Mouse (Mus musculus) small intestine, adult 2 months (tissue): ENCODE results near the gene Cry1. TPM values are rescaled to one million over a fixed set of nuclear protein-coding genes. Genes with fewer than 3 reads are reported as not detected.
A peak's percentile ranks its signal among the peaks of the same experiment; 100 is the strongest.

Experiments
- H3K27ac ChIP-seq: fragments of 200-500 bp; 2 replicates; pipeline ENCODE4 v1.5.1; 2012; ENCODE audit warnings: low read depth, low read length, control low read depth, inconsistent platforms; ENCODE audit not compliant: insufficient read depth
- H3K27me3 ChIP-seq: fragments of 200-500 bp; 2 replicates; pipeline ENCODE4 v1.6.1; 2012; ENCODE audit warnings: mild to moderate bottlenecking, moderate library complexity, low read length, inconsistent platforms; ENCODE audit not compliant: control insufficient read depth, insufficient read depth
- H3K36me3 ChIP-seq: fragments of 200-500 bp; 2 replicates; pipeline ENCODE4 v1.6.1; 2012; ENCODE audit warnings: mild to moderate bottlenecking, low read length, control low read depth, inconsistent platforms; ENCODE audit not compliant: control insufficient read depth, insufficient read depth
- H3K4me1 ChIP-seq: fragments of 200-500 bp; 2 replicates; pipeline ENCODE4 v1.6.1; 2012; ENCODE audit warnings: low read length, inconsistent platforms, mixed read lengths; ENCODE audit not compliant: control insufficient read depth, insufficient read depth, insufficient read length
- H3K4me3 ChIP-seq: fragments of 200-500 bp; 2 replicates; pipeline ENCODE4 v1.5.1; 2012; ENCODE audit warnings: low read depth, mild to moderate bottlenecking, control low read depth, inconsistent platforms, low read length, moderate library complexity
- CTCF ChIP-seq: fragments of 200-500 bp; IDR thresholded peaks from 2 replicates; pipeline ENCODE4 v1.5.1; 2012; ENCODE audit warnings: low read depth, mild to moderate bottlenecking, control low read depth, inconsistent platforms, low read length, moderate library complexity, mixed read lengths; ENCODE audit not compliant: insufficient replicate concordance, insufficient read length; ENCODE audit errors: extremely low read depth
- POLR2A ChIP-seq: fragments of 200-500 bp; IDR thresholded peaks from 2 replicates; pipeline ENCODE4 v1.6.1; 2012; ENCODE audit warnings: low read depth, mild to moderate bottlenecking, control low read depth, inconsistent platforms, low read length, moderate library complexity
- WGBS: fragments of 180-500 bp; shearing (Covaris S2); methylation state at CpG from one replicate; pipeline ENCODE4 v1.1.7; 2018; 5-methylcytosine and 5-hydroxymethylcytosine counted together
- polyA plus RNA-seq: library from polyadenylated mRNA; depleted of rRNA; stranded (reverse); fragments of >200 nt; gene quantifications from 2 replicates; pipeline ENCODE4 v1.2.3, GENCODE M21; 2012; rRNA removed

Cry1 gene
- polyA plus RNA-seq, 1 experiment = 14.7 TPM

DNA sequence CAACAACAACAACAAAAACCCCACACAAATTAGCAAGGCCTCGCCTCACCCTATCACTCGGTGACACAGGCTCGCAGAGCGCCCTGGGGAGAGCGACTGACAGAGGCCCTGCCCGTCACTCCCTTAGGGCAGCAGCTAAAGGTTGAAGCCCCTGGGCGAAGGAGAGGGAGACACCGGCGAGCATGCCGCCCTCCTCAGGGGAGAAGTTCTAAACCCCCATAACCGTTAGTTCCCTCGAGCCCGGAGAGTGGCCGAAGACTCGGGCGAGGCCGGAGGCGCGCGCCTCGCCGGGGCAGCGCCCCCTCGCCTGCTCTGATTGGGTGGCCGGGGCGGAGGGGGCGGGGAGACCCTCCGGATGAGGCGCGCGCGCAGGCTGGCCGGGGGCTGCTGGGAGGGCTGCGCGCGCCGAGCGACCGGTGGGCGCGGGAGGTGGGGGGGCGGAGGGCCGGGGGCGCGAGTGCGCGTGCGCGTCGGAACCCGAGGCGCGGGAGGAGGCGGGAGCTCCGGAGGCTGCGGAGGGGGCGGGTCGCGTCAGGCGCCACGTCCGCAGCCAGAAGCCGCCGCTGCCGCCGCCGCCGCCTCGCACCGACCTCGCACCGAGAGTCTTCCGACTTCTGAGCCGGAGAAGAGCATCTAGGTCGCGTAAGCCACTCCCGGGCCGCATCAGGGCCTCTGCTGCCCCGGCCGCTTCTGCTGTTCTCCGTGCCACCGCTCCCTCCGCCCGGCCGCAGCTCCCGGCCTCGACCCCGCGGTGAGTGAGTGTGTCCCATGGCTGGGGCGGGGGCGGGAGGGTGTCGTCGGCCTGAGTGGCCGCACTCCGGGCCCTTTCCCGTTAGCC is 82.4 kb downstream of the Cry1 start, which contains the start of the genes Fhl4 and Tmem263:
Fhl4 (minus strand) TSS at position 249 of the 838 bp plus-strand sequence.
Tmem263 (plus strand) TSS at position 381 of the 838 bp plus-strand sequence.
- TF ChIP-seq CTCF (0 out of 2 replicates have a peak, but pooled peaks have one; percentile 17), POLR2A (peak; percentile 31; the same call in 1 of the 2 replicates)
- under 1% methylated on average over 76 of the region's 96 CpGs for WGBS

DNA sequence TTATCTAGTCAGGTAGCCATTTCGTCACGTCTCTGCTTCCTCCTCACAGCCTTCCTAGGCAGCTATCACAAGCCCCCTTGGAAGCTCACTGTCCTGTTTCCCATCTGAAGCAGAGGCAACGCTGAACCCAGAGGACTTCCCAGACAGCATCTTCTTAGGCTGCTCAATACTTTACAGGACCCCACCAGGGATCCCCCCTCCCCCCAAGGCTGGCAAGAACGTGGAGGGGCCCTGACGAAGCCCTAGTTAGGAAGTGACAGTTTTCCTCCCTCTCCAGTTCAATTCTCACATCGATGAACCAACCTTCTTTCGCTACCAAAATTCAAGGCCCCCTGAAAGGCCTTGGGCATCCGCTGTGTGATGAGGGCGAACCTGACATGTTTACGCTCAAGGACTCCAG is 83.0 kb downstream of the Cry1 start:
- Histone ChIP-seq H3K4me3 (peak overlapping the region; percentile 98), H3K27ac (peak overlapping the region; percentile 22), H3K27me3 (no peaks in the 10 kb centered on the region), H3K4me1 (peaks cover 3% of the 10 kb centered on the region), H3K36me3 (no peaks in the 10 kb centered on the region)
- no peak for TF ChIP-seq POLR2A
- no peak for TF ChIP-seq CTCF
- WGBS = 9% methylated on average over 10 of the region's 10 CpGs

More for the DNA sequence above, 82.4 kb downstream of the Cry1 start, which contains the start of the genes Fhl4 and Tmem263:
- H3K4me3 ChIP-seq = peak within 1 kb of the TSS; percentile 98
- H3K27ac ChIP-seq = peak within 1 kb of the TSS; percentile 63
- H3K36me3 ChIP-seq = no peaks in the 10 kb centered on the region
- H3K27me3 ChIP-seq = no peaks in the 10 kb centered on the region
- H3K4me1 ChIP-seq = peaks cover 3% of the 10 kb centered on the region

Other genes starting within 250 kb of the Cry1 start
- 0.05 TPM in 1 of 2 replicates, not detected in the other for gene Fhl4, start 82.6 kb downstream of the Cry1 start, polyA plus RNA-seq
- gene Tmem263, start 82.4 kb downstream of the Cry1 start, polyA plus RNA-seq = 5.1 and 7.3 TPM in 2 replicates
- gene Mterf2, start 57.0 kb downstream of the Cry1 start, polyA plus RNA-seq = 2.2 and 2.5 TPM in 2 replicates
- gene Btbd11, start 201.8 kb upstream of the Cry1 start, polyA plus RNA-seq = 1.0 and 1.8 TPM in 2 replicates